ENCODE assay signal across 17 mouse cellular contexts in genomic region chr1:165061420-165061819, GRCm38 (mm10).
"Had no signal": no experiment of that assay in that cellular context is flagged by ENCODE, and none has a peak within 500 bp of the region (broad histone marks: within the 10 kb centered on the region; RNA-seq: fewer than 3 reads in every experiment).

No protein-coding gene starts in this region.

- H3K27me3 ChIP-seq: lung, embryonic 15.5 days; megakaryocyte, embryonic 14.5 days; midbrain, embryonic 12.5 days; neural tube, embryonic 12.5 days; stomach, embryonic 15.5 days had no signal

- H3K9ac ChIP-seq: liver, postnatal 0 days; lung, embryonic 15.5 days; midbrain, embryonic 12.5 days; neural tube, embryonic 12.5 days; stomach, embryonic 15.5 days had no signal

- ATAC-seq: liver, postnatal 0 days; lung, postnatal 0 days had no signal

- H3K4me2 ChIP-seq: lung, embryonic 15.5 days; midbrain, embryonic 12.5 days; neural tube, embryonic 12.5 days; stomach, embryonic 15.5 days had no signal

- H3K27ac ChIP-seq: lung, embryonic 15.5 days; macrophage; midbrain, embryonic 12.5 days; neural tube, embryonic 12.5 days; stomach, embryonic 15.5 days; stomach, postnatal 0 days had no signal

- DNase-seq: liver, postnatal 0 days; lung, adult 2 months; lung, postnatal 14 days; lung, postnatal 36 days; midbrain, embryonic 14.5 days; right cerebral cortex, postnatal 14 days; thymus, adult 2 months; thymus, postnatal 25 days; thymus, postnatal 4 days had no signal

- H3K9me3 ChIP-seq: lung, embryonic 15.5 days; midbrain, embryonic 12.5 days; neural tube, embryonic 12.5 days; stomach, embryonic 15.5 days had no signal

- H3K4me1 ChIP-seq: lung, embryonic 15.5 days; neural tube, embryonic 12.5 days; stomach, embryonic 15.5 days had no signal

- H3K36me3 ChIP-seq: lung, embryonic 15.5 days; midbrain, embryonic 12.5 days; neural tube, embryonic 12.5 days; stomach, embryonic 15.5 days had no signal

- H3K4me3 ChIP-seq: lung, embryonic 15.5 days; megakaryocyte, embryonic 14.5 days; midbrain, embryonic 12.5 days; neural tube, embryonic 12.5 days; stomach, embryonic 15.5 days had no signal
